Mouse (Mus musculus) frontal cortex, adult (tissue): ENCODE measurements at regions not wholly inside any gene's neighbourhood (a gene's known extent, or its start where the extent isn't known, plus 50 kb on each side); places are given as distances from the start of the nearest gene placed in this dataset.

Source experiments
- ATAC-seq: cut with Nextera tagmentation; 2 replicates; pipeline ENCODE4 v1.9.2; 2017; ENCODE audit warnings: mild to moderate bottlenecking, moderate library complexity, mixed read lengths; ENCODE audit not compliant: low TSS enrichment

DNA sequence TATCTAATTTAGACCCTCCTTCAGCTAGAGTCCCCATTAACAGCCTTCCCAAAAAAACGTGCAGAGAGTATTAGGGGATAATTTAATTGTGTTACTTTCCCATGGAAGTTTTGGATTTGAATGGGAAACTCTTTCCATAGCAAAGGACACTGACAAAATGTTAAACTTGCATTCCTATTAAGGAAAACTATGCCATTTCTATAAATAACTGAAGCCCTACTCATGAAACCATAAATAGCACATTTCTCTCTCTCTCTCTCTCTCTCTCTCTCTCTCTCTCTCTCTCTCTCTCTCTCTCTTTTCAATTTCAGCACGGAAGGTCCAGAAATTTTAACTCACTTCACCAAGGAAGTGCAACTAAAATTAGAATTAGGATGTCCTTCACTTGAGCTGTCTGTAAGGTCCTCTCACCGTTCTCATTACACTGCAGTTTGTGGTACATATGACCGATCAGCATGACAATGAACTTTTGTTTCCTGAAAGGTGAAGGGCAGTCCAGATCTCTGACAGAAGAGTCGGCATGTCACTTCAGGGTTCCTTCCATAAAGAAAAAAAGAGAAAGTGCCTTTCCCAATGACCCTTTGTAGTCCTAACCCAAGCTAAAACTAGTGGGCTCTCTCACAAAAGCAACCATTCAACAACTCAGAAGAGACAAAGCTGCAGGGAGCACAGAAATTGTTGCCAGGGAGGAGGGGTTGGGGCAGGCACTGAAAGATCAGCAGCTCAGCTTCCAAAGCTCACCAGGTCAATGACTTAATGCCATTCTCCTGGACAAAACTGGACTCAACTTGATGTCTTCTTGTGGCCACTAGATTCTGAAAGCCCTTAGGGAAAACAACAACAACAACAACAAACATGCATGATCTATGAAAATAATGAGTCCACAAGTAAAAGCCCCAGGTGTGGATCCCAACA lies 696.9 kb downstream of the Diaph3 start:
- ATAC-seq, result no peak

DNA sequence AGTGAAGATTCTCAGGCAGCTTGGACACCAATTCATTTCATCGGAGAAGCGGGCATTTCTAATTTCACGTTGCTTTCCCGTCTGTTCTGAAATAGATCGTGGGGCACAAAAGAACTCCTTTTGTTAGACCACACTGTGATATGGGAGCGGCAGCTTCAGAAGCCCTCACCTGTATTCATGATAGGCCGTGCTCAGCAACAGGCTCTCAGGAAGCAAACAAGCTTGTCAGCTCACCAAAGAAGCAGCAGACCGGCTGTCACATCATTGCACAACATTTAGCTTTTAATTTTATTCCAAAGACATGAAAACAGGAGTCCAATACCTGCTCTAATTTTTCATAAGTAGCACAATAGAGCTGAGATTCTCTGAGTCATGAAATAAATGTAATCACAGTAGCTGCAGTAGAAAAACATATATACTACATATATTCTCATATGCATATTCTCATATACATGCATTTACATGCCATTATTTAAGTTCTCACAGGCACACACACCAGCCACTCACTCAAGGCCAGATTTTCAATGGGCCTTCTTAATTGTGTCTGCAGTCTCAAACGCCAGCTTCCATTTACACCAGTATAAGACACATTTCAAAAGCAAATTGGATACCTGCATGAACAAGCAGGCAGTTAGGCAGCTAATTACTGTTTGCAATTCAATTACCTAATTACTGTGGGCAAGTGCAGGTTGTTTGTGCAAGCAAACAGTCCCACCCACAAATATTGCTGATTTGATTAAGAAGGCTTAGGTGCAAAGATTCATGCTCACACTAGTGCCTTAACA lies 698.9 kb downstream of the Diaph3 start:
- no peak for ATAC-seq

DNA sequence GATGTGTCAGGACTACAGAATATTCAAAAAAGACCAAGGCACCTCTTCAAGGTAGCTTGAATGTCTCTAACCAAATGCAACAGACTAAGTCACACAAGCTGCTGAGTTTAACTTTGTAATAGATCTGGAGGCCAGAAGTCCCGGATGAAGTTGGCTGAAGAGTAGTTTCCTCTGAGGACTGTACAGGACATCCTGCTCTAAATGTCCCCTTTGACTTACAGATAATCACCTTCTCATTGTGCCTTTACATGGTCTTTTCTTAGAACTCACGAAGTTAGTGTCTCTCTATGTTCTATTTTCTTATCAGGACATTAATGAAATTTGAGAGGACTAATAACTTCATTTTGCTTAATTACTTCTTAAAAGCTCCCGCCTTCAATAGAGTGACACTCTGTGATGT lies 703.7 kb downstream of the Diaph3 start:
- ATAC-seq, result no peak

GRCm38 (mm10) chr14:86435345-86435744 lies 705.7 kb downstream of the Diaph3 start:
- ATAC-seq, result no peak

DNA sequence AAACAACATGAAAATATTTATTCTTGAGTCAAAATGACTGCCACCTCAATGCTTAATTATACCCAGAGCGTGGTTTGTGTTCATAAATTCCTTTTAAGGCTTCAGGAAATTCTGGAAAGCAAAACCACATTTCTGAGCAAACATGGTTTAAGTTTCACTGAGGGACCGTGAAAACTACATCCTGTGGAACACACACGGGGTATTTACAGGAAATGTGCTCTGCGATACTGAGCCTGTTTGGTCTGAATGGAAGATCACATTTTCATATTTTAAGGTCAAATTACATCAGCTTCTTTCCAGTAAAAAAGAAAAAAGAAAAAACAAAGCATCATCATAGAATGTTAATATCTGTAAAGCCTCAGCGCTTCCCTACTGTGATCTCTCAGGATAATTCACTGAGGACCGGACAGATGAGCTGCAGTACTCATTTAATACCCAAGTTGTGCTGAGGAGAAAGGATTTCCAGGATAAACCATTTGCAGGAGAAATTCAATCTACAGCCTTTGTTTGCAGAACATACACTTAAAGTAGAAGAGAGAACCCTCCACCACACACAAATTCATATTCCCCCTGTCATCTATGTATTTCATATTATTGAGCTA lies 709.7 kb downstream of the Diaph3 start:
- no peak for ATAC-seq

DNA sequence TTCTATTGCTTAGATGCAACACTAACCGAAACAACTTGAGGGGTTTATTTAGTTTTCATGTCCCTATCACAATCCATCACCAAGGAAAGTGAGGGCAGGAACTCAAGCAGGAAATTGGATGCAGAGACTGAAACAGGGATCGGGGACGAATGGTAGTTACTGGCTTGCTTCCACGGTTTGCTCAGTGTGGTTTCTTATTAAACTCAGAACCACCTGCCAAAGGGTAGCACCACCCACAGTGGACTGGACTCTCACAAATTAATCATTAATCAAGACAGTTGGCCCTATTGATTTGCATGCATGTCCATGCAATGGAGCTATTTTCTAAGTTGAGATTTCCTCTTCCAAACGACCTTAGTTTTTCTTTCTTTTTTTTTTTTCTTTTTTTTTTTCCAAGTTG lies 719.2 kb downstream of the Diaph3 start:
- ATAC-seq, result no peak

DNA sequence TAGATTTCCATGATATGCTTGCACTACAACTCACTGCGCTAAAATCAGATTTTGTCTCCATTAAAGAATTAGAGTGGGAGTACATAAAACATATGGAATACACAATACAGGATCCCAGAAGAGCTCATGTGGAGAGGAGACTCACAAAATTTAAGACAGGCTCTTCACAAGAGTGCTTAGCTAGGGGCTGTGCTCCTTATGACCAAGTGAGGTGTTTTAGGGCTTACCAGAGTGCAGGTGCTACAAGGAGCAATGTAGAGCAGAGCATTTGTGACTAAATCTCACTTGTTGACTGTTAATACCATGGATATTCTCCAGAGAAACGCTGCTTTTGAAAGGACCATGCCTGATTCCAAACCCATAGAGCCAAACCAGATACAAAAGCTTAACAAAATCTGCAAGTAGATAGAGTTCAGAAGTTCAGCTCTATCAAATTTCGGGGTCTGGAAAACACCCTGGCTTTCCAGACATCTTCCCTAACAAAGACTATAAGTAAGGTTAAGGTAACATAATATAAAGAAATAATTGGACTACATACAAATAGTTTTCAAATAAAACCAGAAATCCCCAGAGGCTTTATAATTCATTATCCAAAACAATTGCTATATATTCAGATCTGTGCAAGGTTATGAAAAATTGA lies 721.0 kb downstream of the Diaph3 start:
- ATAC-seq, result no peak

DNA sequence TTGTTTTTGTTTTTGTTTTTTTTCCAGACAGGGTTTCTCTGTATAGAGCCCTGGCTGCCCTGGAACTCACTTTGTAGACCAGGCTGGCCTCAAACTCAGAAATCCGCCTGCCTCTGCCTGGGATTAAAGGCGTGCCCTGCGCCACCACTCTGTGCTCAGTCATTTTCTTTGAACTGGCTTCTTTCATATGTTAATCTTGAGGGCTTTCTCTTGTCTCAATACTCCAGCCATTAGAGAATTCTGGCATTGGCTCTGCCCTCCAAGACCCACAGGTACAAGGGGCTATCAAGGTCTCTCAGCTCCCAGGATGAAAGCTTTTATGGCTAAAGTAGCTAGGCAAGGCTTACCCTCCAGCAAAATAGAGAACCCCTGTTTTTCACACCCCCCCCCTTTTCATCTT lies 744.2 kb downstream of the Diaph3 start:
- ATAC-seq, result no peak

GRCm38 (mm10) chr14:86395951-86396361 lies 745.1 kb downstream of the Diaph3 start:
- no peak for ATAC-seq

GRCm38 (mm10) chr14:86395531-86395930 lies 745.5 kb downstream of the Diaph3 start:
- no peak for ATAC-seq

DNA sequence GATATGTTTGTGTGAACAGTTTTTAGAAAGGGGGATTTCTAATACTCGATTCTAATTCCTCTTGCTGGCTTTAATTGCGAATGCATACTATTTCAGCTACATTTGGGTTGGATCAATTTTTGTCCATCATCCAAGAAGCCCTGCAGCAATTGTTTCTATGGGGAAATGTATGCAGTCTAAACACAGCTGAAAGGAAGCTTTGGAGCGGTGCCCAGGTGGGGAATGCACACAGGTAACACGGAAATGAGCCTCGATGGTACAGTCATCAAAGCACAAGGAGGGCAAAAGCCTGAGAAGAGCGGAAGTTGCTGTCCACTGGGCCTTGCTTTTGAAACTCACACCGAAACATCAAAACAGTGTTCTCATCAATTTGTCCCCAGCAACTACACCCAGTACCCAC lies 746.0 kb downstream of the Diaph3 start:
- ATAC-seq, result no peak

DNA sequence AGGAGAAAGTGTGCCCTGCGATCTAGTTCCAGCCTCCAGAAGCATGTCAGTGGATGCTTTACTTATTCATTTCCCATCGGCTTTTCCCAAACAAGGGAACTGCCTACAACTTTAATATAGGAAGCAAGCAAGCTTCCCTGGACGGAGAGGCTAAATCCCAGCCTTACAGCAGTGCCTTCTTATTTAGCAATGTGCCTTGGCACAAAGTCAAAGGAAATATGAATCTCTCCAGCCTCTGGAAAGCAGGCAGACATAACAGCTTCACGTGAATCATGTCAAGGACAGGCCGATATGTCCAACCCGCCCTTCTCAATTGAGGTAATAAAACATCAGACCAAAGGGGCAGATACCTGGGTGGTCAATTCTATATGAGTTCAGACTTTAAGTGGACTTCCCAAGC lies 755.9 kb downstream of the Diaph3 start:
- no peak for ATAC-seq

- ATAC-seq, result no peak
Measured at GRCm38 (mm10) chr14:86365032-86365431, 776.0 kb downstream of the Diaph3 start.

DNA sequence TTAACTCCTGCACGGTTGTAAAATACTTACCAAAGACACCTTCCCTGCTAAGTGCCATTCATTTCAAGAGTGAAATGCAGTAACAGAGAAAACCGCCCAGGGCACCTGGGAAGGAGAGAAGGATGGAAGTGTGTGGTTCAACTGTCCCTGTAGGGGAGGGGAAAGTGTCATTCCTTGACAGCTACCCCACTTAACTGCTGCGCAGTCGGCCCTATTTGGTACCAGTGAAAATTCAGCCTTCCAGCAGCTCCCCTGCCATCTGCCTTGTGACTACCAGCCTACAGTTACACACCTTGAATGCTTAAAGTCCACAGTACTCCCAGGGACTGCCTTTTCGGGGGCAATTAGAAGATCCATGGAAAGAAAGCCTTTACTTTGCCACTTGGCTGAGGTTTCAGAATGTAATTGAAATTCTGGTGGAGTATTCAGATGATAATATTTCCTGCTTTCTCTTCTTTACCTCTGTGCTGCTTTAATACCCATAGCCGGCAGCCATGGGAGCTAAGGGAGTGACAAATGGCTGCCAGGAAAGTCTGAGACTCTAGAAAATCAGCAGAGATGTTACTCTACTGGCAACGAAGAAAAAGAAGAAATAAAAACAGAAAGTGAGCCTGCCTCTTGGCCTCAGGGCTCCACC lies 780.5 kb downstream of the Diaph3 start:
- ATAC-seq, result no peak

- peak; percentile 62; the same call in 1 of the 2 replicates for ATAC-seq
Measured at GRCm38 (mm10) chr14:86358584-86358983, 782.5 kb downstream of the Diaph3 start.

DNA sequence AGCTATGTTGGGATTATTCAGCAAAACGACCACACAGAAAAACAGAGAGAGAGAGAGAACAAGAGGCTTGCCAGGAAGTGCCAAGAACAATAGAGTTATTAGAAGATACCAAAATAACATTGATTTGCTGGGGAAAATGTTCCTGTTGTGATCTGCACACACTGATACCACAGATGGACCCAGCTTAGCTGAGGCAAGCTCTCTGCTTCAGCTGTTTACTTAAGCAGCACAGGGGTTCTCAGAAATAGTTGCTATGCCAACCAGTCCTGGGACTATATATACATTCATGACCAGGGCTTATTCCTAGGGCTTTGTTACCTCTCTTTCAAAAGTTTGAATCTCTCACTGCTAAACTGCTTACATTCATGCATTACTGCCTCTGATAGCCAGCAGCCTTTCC lies 790.5 kb downstream of the Diaph3 start:
- peak; percentile 76 for ATAC-seq

DNA sequence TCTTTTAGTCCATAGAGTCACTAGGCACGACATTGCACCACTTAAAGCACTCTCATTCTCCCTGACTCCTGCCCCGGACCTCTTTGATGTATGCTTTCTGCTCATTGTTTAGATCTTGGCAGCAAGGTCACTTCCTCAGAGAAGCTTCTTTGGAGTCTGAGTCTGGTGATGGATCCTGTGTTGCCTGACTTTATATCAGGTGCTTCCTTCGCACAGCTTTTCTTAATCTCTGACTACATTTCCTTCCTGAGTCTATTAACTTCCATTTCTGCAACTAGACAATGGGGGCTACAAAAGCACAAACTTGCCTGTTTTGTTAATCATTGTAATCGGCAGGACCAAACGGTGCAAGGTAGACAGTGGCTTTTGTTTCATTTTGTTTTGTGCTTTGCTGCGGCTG lies 802.0 kb downstream of the Diaph3 start:
- ATAC-seq, result no peak

- ATAC-seq, result no peak
Measured at GRCm38 (mm10) chr14:86337052-86337451, 804.0 kb downstream of the Diaph3 start.

GRCm38 (mm10) chr14:86335284-86335683 lies 805.8 kb downstream of the Diaph3 start:
- no peak for ATAC-seq

- ATAC-seq, result peak; percentile 55
Measured at GRCm38 (mm10) chr14:86329176-86329575, 811.9 kb downstream of the Diaph3 start.

- ATAC-seq, result peak; percentile 91
Measured at GRCm38 (mm10) chr14:86327646-86328045, 813.4 kb downstream of the Diaph3 start.

- no peak for ATAC-seq
Measured at GRCm38 (mm10) chr14:86322365-86322764, 818.7 kb downstream of the Diaph3 start.
